Mouse (Mus musculus) heart, adult 2 months (tissue): ENCODE data around the gene Hist1h3a. TPM values are rescaled to one million over a fixed set of nuclear protein-coding genes. Genes with fewer than 3 reads are reported as not detected.

Experiments used
- DNase-seq, 2 experiments: peaks; one replicate each; pipeline ENCODE4 v3.0.0; 2021
- H3K27ac ChIP-seq: fragments of 200-600 bp; 2 replicates; pipeline ENCODE4 v1.8.1; 2022
- H3K27me3 ChIP-seq: fragments of 200-500 bp; 2 replicates; pipeline ENCODE4 v1.6.1; 2012; ENCODE audit warnings: mild to moderate bottlenecking, low read length, inconsistent platforms, mixed read lengths; ENCODE audit not compliant: control insufficient read depth, insufficient read depth
- H3K36me3 ChIP-seq: fragments of 200-500 bp; 2 replicates; pipeline ENCODE4 v1.6.1; 2012; ENCODE audit warnings: low read length, inconsistent platforms; ENCODE audit not compliant: control insufficient read depth, insufficient read depth
- H3K4me1 ChIP-seq: fragments of 200-500 bp; 2 replicates; pipeline ENCODE4 v1.6.1; 2011; ENCODE audit warnings: low read length; ENCODE audit not compliant: control insufficient read depth, insufficient read depth
- H3K4me3 ChIP-seq: fragments of 200-600 bp; 2 replicates; pipeline ENCODE4 v1.8.1; 2022
- H3K79me2 ChIP-seq: fragments of 200-500 bp; replicated peaks from 2 replicates; pipeline ENCODE4 v1.6.1; 2012; ENCODE audit warnings: mild to moderate bottlenecking, inconsistent platforms, low read length, moderate library complexity, mixed read lengths; ENCODE audit not compliant: control insufficient read depth, insufficient read depth
- H3K9ac ChIP-seq: fragments of 200-500 bp; 2 replicates; pipeline ENCODE4 v1.6.1; 2012; ENCODE audit warnings: low read depth, mild to moderate bottlenecking, control low read depth, inconsistent platforms, low read length, mixed read lengths
- CTCF ChIP-seq: fragments of 200-600 bp; IDR thresholded peaks from 2 replicates; pipeline ENCODE4 v1.8.1; 2022; ENCODE audit warnings: antibody characterized with exemption, mild to moderate bottlenecking, moderate library complexity
- EP300 ChIP-seq: fragments of 200-500 bp; IDR thresholded peaks from 2 replicates; pipeline ENCODE4 v1.6.1; 2011; ENCODE audit warnings: low read depth, low read length, control low read depth; ENCODE audit not compliant: insufficient read depth
- POLR2A ChIP-seq: fragments of 200-500 bp; IDR thresholded peaks from 2 replicates; pipeline ENCODE4 v1.6.1; 2011; ENCODE audit warnings: mild to moderate bottlenecking, low read depth, low read length, control low read depth; ENCODE audit not compliant: insufficient read depth
- WGBS: fragments of 180-500 bp; shearing (Covaris S2); methylation state at CpG from one replicate; pipeline ENCODE4 v1.1.7; 2018; 5-methylcytosine and 5-hydroxymethylcytosine counted together
- intact Hi-C: fragments of 180-260 bp; cut with DNase I; formaldehyde crosslinking; loops from one replicate; pipeline ENCODE4 v1.15.1; 2025
- polyA plus RNA-seq: library from polyadenylated mRNA; depleted of rRNA; stranded (reverse); fragments of >200 nt; gene quantifications from 2 replicates; pipeline ENCODE4 v1.2.3, GENCODE M21; 2012
- total RNA-seq, 2 experiments: library from RNA; stranded (reverse); gene quantifications; 2 replicates each; pipeline ENCODE4 v1.2.3; 2021

Hist1h3a gene
- total and polyA plus RNA-seq, 3 experiments: 5.1 to 8.9 TPM; not detected in 1

- peak; percentile 81 to 86 for DNase-seq
- peaks cover 4% of the 10 kb centered on the region for H3K4me1 ChIP-seq
- H3K27me3 ChIP-seq: no peaks in the 10 kb centered on the region
- H3K27ac ChIP-seq: peak within 1 kb of the TSS; percentile 94
- peak within 1 kb of the TSS; percentile 56 for H3K4me3 ChIP-seq
- peak within 1 kb of the TSS; percentile 92 for H3K9ac ChIP-seq
- 2% methylated on average over 25 of the region's 28 CpGs for WGBS
- peaks cover 13% of the 10 kb centered on the region for H3K36me3 ChIP-seq
- TF ChIP-seq CTCF (peak; percentile 30), EP300 (no peak)
- intact Hi-C loops: loop anchor here (5.0 kb wide), 2 partner anchors 123 to 1703 kb away; partner anchors contain the start of genes Hist1h1e, Hist1h2ag, Hist1h2be and Hist1h2bj
- H3K79me2 ChIP-seq: no peaks in the 10 kb centered on the region
Observed at GRCm38 (mm10) chr13:23745381-23746161, 16.6 kb downstream of the Hist1h3a start, which contains the start of gene Hist1h3c. Gene Hist1h3c (minus strand): TSS chr13:23745602.

DNA sequence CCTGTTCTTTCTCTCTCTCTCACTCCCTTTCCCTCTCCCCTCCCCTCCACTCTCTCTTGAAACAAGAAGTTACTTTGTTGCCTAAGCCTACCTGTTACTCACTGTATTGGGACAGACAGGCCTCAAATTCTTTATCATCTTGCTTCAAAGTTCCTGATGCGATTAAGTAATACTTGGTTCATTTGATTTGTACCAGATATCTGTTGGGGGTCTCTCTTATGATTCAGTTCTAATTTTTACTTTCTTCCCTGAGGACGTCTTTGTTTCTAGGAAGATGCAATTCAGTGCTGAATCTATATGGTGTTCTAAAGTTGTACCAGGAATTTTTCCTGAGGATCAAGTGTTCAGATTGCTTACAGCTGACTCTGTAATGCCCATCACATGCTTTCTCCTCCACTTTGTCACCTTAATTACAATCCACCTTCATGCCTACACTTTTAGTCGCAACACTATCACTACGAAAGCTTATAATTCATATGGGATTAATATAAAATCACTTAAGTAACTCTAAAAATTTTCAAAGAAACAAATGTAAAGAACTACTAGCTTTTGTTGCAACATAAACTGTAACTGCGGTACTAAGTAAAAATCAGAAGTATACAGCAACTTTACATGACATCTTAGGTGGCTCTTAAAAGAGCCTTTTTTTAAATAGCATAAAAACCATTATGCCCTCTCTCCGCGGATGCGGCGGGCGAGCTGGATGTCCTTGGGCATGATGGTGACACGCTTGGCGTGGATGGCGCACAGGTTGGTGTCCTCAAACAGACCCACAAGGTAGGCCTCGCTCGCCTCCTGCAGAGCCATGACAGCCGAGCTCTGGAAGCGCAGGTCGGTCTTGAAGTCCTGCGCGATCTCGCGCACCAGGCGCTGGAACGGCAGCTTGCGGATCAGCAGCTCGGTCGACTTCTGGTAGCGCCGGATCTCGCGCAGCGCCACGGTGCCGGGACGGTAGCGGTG, 17.5 kb downstream of the Hist1h3a start:
- Histone ChIP-seq H3K27me3 (no peaks in the 10 kb centered on the region), H3K4me3 (peak overlapping the region; percentile 56; the same call in 1 of the 2 replicates), H3K36me3 (peaks cover 13% of the 10 kb centered on the region), H3K79me2 (no peaks in the 10 kb centered on the region), H3K9ac (no peak overlapping the region), H3K27ac (no peak overlapping the region), H3K4me1 (peaks cover 4% of the 10 kb centered on the region)
- 13% methylated on average over 18 of the region's 36 CpGs for WGBS
- TF ChIP-seq POLR2A (no peak), CTCF (no peak), EP300 (no peak)
- intact Hi-C loops: loop anchor here (5.0 kb wide), 4 partner anchors 122 to 1702 kb away; partner anchors contain the start of genes Hist1h1e, Hist1h2af, Hist1h2ag and Hist1h2be
- DNase-seq: no peak

- H3K4me3 ChIP-seq: no peak overlapping the region
- no peak overlapping the region for H3K27ac ChIP-seq
- H3K9ac ChIP-seq: no peak overlapping the region
- H3K27me3 ChIP-seq: no peaks in the 10 kb centered on the region
- no peaks in the 10 kb centered on the region for H3K79me2 ChIP-seq
- H3K4me1 ChIP-seq: peaks cover 4% of the 10 kb centered on the region
- 56% methylated on average over 4 of the region's 4 CpGs for WGBS
- peaks cover 13% of the 10 kb centered on the region for H3K36me3 ChIP-seq
- DNase-seq: no peak
- intact Hi-C loops: loop anchor here (5.0 kb wide), 2 partner anchors 162 to 212 kb away; partner anchors contain the start of genes Hist1h2af, Hist1h4d and Hist1h4h
- no peak for TF ChIP-seq EP300
- no peak for TF ChIP-seq POLR2A
- no peak for TF ChIP-seq CTCF
Observed at GRCm38 (mm10) chr13:23743963-23744362, 18.2 kb downstream of the Hist1h3a start.

DNA sequence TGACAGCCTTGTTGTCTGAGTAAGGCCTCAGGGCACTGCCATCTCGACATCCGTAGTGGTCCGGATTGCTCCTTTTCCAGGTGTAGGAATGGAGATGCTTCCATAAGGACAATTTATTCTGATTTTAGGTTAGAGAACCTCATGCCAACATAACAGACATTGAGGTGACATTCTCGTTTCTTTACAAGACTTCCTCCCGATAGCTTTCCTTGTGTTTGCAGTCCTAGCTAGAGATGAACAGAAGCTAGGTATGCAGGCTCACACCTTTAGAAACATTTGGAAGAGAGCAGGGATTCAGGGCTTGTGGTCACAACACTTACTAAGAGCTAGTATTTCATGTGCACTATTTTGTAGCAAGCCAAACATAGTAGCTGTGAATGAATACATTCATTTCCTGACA, 19.0 kb downstream of the Hist1h3a start:
- Histone ChIP-seq H3K27ac (no peak overlapping the region), H3K9ac (no peak overlapping the region), H3K27me3 (no peaks in the 10 kb centered on the region), H3K4me3 (no peak overlapping the region), H3K4me1 (peaks cover 4% of the 10 kb centered on the region), H3K79me2 (no peaks in the 10 kb centered on the region), H3K36me3 (peaks cover 13% of the 10 kb centered on the region)
- WGBS: 83% methylated on average over 5 of the region's 5 CpGs
- TF ChIP-seq POLR2A (no peak), CTCF (no peak), EP300 (no peak)
- DNase-seq: no peak
- intact Hi-C loops: loop anchor here (5.0 kb wide), 2 partner anchors 161 to 211 kb away; partner anchors contain the start of genes Hist1h2af, Hist1h4d and Hist1h4h

DNA sequence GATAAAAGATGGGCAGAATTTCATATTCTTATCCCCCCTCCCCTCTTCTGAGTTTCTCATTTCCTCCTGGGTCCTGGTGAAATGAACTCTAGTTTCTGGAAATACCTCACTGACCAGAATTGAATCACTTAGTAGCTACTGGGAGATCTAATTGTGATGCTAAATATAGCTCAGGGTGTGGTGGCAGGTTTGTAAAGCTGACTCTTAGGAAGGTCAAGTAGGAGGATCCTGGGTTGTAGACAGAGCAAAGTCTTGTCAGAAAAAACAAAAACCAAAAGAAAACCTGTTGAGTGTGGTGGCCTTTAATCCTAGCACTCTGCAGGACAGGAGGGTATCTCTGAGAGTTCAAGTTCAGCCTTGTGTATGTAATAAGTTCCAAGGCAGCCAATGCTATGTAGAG, 20.2 kb downstream of the Hist1h3a start:
- H3K79me2 ChIP-seq: no peaks in the 10 kb centered on the region
- intact Hi-C loops: loop anchor here (5.0 kb wide), 2 partner anchors 160 to 210 kb away; partner anchors contain the start of genes Hist1h2af, Hist1h4d and Hist1h4h
- no peak overlapping the region for H3K27ac ChIP-seq
- peaks cover 18% of the 10 kb centered on the region for H3K36me3 ChIP-seq
- H3K4me3 ChIP-seq: no peak overlapping the region
- DNase-seq: no peak
- TF ChIP-seq POLR2A (no peak), CTCF (no peak), EP300 (no peak)
- peaks cover 3% of the 10 kb centered on the region for H3K4me1 ChIP-seq
- H3K9ac ChIP-seq: no peak overlapping the region
- H3K27me3 ChIP-seq: no peaks in the 10 kb centered on the region
